8 mouse cellular contexts compared by ENCODE assay signal in the genomic region with DNA sequence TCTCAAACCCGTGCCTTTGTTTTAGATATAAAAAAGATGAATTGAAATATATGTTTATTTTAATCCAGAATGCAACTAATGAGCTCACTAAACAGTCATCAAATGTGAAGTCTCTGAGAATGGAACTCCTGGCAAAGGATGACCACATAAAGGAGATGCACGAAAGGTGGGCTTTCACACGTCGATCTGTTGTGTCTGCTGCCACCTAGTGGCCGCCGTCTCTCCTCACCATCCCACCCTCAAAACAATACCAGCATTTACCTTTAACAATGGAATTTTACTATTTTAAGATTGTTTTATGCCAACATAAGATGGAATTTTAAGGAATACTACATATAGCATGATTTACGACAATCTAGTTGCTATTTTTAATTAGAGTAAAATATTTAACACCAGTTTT.
A peak's percentile ranks its signal among the peaks of the same experiment; 100 is the strongest.
DNase-seq lines count a peak whose midpoint lies in the region; ATAC-seq and TF ChIP-seq lines count a peak whose summit lies in the region.

No protein-coding gene starts in this region.

- no peak overlapping the region for H3K27ac ChIP-seq in left cerebral cortex, adult 2 months

- TF ChIP-seq CTCF in left cerebral cortex, adult 2 months (IDR thresholded peaks at IDR 0.05): peak; percentile 97

- H3K4me3 ChIP-seq in left cerebral cortex, adult 2 months: no peak overlapping the region

- DNase-seq in ovary, postnatal 36 days (ENCODE audit: low spot score): peak; percentile 42
- no peak for DNase-seq in ovary, adult 18-20 months (ENCODE audit: low spot score)
- DNase-seq in adrenal gland, postnatal 10 days: peak; percentile 63
- DNase-seq in embryo, embryonic 11.5 days (ENCODE audit: low read depth, low spot score): peak; percentile 62
- DNase-seq in left cerebral cortex, adult 2 months (ENCODE audit: extremely low spot score in 1 of 2, low spot score in 2 of 2): peak; percentile 31 to 42
- DNase-seq in naive thymus-derived CD4-positive, alpha-beta T cell, adult 2 months (ENCODE audit: low read depth): peak; percentile 65
- DNase-seq in thymus, postnatal 14 days: peak; percentile 58

- intact Hi-C loops in left cerebral cortex, adult 2 months (cut with DNase I): loop anchor here (1.0 to 5.0 kb wide), 4 partner anchors 220 to 1304 kb away; no protein-coding TSS in a partner anchor

- ATAC-seq in hematopoietic stem cell, adult 5-6 weeks (replicated peaks in 1 of 2; ENCODE audit: insufficient read depth in 1 of 2, low FRiP score in 2 of 2, low TSS enrichment in 1 of 2, low read depth in 1 of 2, poor library complexity in 2 of 2, severe bottlenecking in 2 of 2): peak; percentile 71 to 85; a peak in 3 of 4 replicates
